Mouse (Mus musculus): Measurements from ENCODE around the gene Zfp319.
"Not testable (repeated sequence)": the region's sequence is repeated elsewhere in the genome, so short reads cannot be mapped to it uniquely, and the experiment has no call there.

Gene Zfp319

DNA sequence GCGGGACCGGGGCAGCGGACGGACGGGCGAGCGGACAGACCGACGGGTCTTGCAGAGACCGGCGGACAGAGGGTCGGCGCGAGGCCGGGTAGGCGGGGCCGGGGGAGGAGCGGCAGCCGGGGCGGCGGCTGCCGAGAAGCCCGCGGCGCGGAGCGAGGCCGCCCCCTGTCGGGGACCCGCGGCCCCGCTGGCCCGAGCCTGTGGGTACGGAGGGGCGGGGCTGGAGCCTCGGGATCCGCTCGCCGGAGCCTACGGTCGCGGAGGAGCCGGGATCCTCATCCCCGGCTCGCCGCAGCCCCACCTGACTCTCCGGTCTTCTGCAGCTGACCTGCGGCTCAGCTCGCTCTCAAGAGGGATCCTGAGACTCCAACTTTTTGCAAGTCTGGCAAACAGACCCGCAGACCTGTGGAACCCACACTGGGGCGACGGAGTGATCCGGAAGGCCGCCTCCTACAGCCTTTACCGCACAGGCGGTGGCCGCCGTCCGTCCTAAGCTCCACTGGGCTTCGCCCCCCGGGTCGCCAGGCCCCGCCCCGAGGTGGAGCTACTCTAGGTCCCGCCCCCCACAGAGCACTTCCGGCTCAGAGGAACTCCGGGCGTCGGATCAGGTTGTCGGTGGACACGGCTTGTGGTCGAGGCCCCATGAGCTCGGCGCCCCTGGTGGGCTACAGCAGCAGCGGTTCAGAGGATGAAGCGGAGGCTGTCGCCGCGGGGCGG lies at the start of gene Zfp319, which contains the start of gene Usb1:
Zfp319 (minus strand) TSS at position 231 of the 717 bp plus-strand sequence.
Usb1 (plus strand) TSS at position 565 of the 717 bp plus-strand sequence.
- peak; percentile 95 for DNase-seq

- peak; percentile 76 for DNase-seq
Measured at GRCm38 (mm10) chr8:95380953-95381352, 49.2 kb upstream of the Zfp319 start.

GRCm38 (mm10) chr8:95378928-95379327 lies 47.2 kb upstream of the Zfp319 start:
- not testable (repeated sequence) for DNase-seq

GRCm38 (mm10) chr8:95377863-95378291 lies 46.1 kb upstream of the Zfp319 start:
- peak; percentile 91 for DNase-seq

DNA sequence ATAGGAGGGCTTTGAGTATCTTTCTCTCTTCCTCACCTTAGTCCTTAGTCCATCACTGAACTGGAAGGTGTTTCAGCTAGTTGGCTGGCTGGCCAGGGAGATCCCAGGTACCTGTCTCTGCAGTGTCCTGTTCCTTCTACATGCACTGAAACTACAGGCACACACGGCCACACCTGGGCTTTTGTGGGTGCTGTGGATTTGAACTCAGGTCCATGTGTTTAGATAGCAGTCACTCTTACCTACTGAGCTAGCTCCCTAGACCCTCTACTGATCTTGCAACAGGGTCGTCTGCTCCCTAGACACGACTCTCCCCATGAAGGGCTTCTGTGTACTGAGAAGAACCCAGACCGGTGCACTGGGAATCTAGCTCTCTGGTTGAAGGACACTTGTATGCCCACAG lies 45.4 kb upstream of the Zfp319 start:
- DNase-seq = no peak

- DNase-seq = no peak
Measured at GRCm38 (mm10) chr8:95376309-95376999, 44.7 kb upstream of the Zfp319 start.

- no peak for DNase-seq
Measured at GRCm38 (mm10) chr8:95375374-95375930, 43.7 kb upstream of the Zfp319 start.

GRCm38 (mm10) chr8:95374429-95374828 lies 42.7 kb upstream of the Zfp319 start:
- DNase-seq = no peak

DNA sequence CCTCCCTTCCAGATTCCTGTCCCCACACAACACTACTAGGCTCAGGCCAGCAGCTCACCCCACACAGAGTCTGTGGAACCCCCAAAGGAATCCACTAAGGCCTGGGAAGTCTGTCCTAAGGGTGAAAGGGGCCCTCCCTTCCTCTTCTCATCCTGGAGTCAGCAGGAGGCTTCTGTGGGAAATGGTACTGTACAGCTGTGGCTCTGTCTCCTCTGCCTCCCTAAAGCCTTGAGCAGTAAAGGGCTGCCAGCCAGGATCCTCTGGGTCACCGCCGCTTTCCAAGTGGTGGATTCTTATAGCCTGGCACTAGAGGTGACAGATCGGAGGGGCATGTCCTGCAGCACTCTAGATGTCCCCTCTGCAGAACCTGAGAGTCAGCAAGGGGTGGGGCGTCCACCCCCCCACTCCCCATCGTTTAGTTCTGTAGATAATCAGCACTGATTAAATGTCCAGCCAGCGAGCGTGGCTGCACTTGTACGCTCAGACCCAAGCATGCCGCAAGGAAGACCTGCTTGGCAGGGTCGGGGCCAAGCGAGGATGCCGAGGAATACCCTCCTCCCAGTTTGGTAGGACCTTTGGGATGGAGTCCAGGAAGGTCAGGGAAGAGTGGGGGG lies 41.7 kb upstream of the Zfp319 start:
- no peak for DNase-seq

DNA sequence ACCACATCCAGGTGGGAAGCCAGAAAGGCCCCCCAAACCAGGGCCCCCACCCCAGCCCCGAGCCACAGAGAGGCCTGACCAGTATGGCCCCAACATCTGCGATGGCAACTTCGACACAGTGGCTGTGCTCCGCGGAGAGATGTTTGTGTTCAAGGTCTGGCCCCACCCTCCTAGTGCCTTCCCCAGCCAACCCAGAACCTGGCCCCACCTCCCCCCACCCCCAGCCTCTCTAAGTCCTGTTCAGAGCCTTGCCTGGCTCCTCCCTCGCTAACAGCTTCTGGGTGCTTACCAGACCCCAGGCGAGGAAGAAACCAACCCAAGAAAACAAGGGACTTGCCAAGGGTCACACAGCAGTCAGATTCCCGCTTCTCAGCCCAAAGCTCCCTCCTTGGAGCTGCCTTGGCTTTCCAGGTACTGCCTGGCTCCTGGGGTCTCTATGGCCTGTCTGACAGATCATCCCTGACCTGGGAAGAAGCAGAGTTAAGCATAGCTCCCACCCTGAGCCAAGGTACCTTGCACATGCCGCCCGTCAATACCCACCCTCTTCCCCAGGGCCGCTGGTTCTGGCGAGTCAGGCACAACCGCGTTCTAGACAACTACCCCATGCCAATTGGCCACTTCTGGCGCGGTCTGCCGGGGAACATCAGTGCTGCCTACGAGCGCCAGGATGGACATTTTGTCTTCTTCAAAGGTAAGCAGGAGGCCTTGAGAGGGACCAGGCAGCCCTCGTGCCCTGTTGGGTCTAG lies 38.0 kb upstream of the Zfp319 start:
- DNase-seq = peak; percentile 32

GRCm38 (mm10) chr8:95363849-95364248 lies 32.1 kb upstream of the Zfp319 start:
- no peak for DNase-seq

- no peak for DNase-seq
Measured at GRCm38 (mm10) chr8:95362272-95362671, 30.5 kb upstream of the Zfp319 start.

DNA sequence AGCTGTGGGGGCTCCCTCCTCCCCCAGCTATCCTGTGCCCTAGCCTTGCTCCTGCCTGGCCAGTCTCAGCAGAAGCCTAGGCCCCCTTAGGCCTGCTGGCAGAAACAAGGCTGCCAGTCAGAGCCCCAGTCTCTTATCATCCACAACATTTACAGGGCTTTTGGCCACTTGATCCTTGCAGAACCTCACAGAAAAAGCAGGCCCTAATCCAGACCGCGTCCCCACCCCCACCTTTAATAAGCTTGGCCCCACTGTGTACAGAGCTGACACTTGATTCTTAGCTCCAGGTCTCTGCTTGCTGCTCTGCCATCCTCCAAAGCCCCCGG lies 29.2 kb upstream of the Zfp319 start:
- no peak for DNase-seq

GRCm38 (mm10) chr8:95360181-95361015 lies 28.6 kb upstream of the Zfp319 start:
- no peak for DNase-seq

DNA sequence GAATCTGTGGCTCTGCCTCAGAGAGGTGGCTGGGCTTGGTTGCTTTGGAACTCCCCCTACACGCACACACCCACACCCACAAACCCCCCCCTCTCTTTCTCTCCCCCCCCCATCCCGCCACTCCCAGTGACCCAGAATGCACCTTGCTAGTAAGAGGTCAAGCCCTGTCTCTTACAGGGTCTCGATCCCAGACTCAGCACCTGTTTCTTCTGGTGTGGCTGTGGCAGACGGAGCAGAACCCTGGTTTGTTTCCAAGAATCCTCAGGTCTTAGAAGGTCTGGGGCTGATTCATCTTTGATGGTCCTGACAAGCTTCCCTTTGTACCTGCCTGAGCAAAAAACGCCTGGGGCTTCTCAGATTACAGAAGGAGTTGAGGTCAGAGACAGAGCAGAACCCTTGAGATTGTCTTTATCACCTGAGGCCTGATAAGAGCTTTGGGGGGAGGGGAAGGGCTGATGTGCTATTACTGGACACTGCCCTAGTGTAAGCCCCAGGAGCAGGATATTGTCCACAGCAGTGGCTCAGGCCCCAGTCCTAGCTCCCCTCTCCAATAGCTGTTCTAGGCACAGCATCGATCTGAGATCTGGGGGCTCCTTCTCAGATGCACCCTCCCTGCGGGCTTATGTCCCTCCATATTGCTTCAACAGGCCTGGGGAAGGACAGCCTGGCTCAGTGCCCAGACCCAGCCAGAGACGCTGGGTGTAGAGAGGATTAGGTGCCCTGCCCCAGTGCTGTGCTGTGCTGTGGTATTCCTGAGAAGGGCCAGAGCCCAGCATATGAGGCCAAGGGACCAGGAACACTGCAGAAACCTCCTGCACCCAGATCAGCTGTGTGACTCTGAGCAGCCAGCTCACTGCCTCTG lies 27.0 kb upstream of the Zfp319 start:
- DNase-seq = peak; percentile 37

DNA sequence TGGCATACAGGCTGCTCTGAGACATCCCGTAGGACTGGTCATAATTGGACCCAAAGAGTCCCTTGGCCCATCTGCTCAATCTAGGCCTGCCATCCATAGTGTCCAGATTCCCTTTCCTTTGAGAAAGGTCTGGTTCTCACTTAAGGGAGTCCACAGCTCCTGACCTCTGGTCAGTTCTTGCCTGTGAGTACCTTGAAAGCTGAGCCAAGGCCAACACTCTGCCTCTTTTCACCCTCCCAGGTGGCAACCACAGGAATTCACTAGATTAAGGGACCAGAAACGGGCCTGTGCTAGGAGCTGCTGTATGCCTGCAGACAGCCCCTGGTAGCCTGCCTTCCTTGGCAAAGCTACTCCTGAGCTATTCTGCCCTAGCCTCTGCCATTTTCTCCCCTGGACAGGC lies 22.9 kb upstream of the Zfp319 start:
- peak; percentile 74 for DNase-seq

GRCm38 (mm10) chr8:95352871-95353866 lies 21.4 kb upstream of the Zfp319 start:
- peak; percentile 47 for DNase-seq

- DNase-seq = peak; percentile 88
Measured at GRCm38 (mm10) chr8:95352151-95352870, 20.6 kb upstream of the Zfp319 start, which contains the start of gene Mmp15. Gene Mmp15, plus strand, starts transcription at chr8:95352268.

DNA sequence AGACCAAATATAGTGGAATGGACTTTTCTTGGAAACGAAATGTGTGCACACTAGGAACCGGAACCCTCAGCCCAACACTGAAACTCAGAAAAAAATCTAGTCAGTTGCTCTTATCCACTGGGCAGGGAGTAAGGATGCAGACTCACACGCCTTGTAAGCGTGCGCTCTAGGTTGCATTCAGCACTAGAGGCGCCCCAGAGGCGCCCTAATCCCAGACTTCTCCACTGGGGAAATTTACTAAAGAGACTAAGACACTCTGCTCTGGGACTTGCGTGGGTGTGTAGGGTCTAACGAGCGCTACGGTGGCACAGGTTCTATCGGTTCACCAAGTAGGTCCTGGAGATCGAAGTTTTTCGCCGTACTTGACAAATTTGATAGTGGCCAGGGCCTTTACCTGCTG lies 19.7 kb upstream of the Zfp319 start:
- peak; percentile 48 for DNase-seq
